ENCODE assay signal across 8 mouse cellular contexts in genomic region chr11:69398486-69399200, GRCm38 (mm10). TPM values are rescaled to one million over a fixed set of nuclear protein-coding genes. Genes with fewer than 3 reads are reported as not detected.
DNase-seq lines count a peak whose midpoint lies in the region; ATAC-seq and TF ChIP-seq lines count a peak whose summit lies in the region.

No protein-coding gene starts in this region.

- DNase-seq in kidney, adult 11 months: no peak
- peak; percentile 66 for DNase-seq in cerebellum, adult 9-11 months
- DNase-seq in hindbrain, embryonic 10.5 days (ENCODE audit: low spot score): no peak
- no peak for DNase-seq in liver, postnatal 0 days
- no peak for DNase-seq in adrenal gland, adult 2 months
- no peak for DNase-seq in urinary bladder, postnatal 25 days (ENCODE audit: low spot score)
- DNase-seq in frontal cortex, postnatal 25 days (ENCODE audit: low spot score in 2 of 2): no peak

- peak overlapping the region; percentile 37; the same call in 1 of the 2 replicates for H3K27ac ChIP-seq in kidney, embryonic 14.5 days (ENCODE audit: low read depth, low read length)
- peak overlapping the region; percentile 81 for H3K27ac ChIP-seq in hindbrain, embryonic 10.5 days
- H3K27ac ChIP-seq in liver, postnatal 0 days (ENCODE audit: low read depth): no peak overlapping the region

- no peak for TF ChIP-seq EP300 in liver, postnatal 0 days (IDR thresholded peaks at IDR 0.05; ENCODE audit: low read depth)

- no peak overlapping the region; the same call in 1 of the 2 replicates for H3K4me3 ChIP-seq in kidney, embryonic 14.5 days (ENCODE audit: low read length)
- H3K4me3 ChIP-seq in hindbrain, embryonic 10.5 days: peak overlapping the region; percentile 77
- H3K4me3 ChIP-seq in liver, postnatal 0 days (ENCODE audit: low read depth, low read length): no peak overlapping the region

- no peaks in the 10 kb centered on the region for H3K9me3 ChIP-seq in kidney, embryonic 14.5 days (ENCODE audit: control insufficient read depth, low read length)
- no peaks in the 10 kb centered on the region for H3K9me3 ChIP-seq in hindbrain, embryonic 10.5 days
- no peaks in the 10 kb centered on the region for H3K9me3 ChIP-seq in liver, postnatal 0 days (ENCODE audit: low read length)

- TF ChIP-seq CTCF in liver, postnatal 0 days (IDR thresholded peaks at IDR 0.05; ENCODE audit: low read depth): no peak

- no peak overlapping the region for H3K9ac ChIP-seq in kidney, embryonic 14.5 days (ENCODE audit: low read depth, low read length)
- no peak overlapping the region for H3K9ac ChIP-seq in liver, postnatal 0 days (replicated peaks)

- H3K36me3 ChIP-seq in kidney, embryonic 14.5 days (ENCODE audit: control insufficient read depth, insufficient read depth, low read length): peaks cover 40% of the 10 kb centered on the region
- peaks cover 53% of the 10 kb centered on the region for H3K36me3 ChIP-seq in hindbrain, embryonic 10.5 days
- H3K36me3 ChIP-seq in liver, postnatal 0 days (replicated peaks; ENCODE audit: insufficient read depth, low read length): peaks cover 30% of the 10 kb centered on the region

- no peak for ATAC-seq in kidney, embryonic 14.5 days (ENCODE audit: low FRiP score, low TSS enrichment)
- no peak for ATAC-seq in liver, postnatal 0 days

- peaks cover 35% of the 10 kb centered on the region; the same call in 1 of the 2 replicates for H3K4me1 ChIP-seq in kidney, embryonic 14.5 days (ENCODE audit: control insufficient read depth, insufficient read depth, low read length)
- peaks cover 70% of the 10 kb centered on the region for H3K4me1 ChIP-seq in hindbrain, embryonic 10.5 days (replicated peaks)
- peaks cover 11% of the 10 kb centered on the region for H3K4me1 ChIP-seq in liver, postnatal 0 days (ENCODE audit: insufficient read depth)

- H3K4me2 ChIP-seq in kidney, embryonic 14.5 days (replicated peaks; ENCODE audit: low read depth, low read length): peak overlapping the region; percentile 79
- peak overlapping the region; percentile 48 for H3K4me2 ChIP-seq in liver, postnatal 0 days (ENCODE audit: low read depth, low read length)

- WGBS in kidney, embryonic 14.5 days: 31% methylated on average over 21 of the region's 21 CpGs
- 8% methylated on average over 21 of the region's 21 CpGs for WGBS in hindbrain, embryonic 10.5 days
- 67% methylated on average over 21 of the region's 21 CpGs for WGBS in liver, postnatal 0 days (ENCODE audit: insufficient replicate concordance)

- no peaks in the 10 kb centered on the region; the same call in 1 of the 2 replicates for H3K27me3 ChIP-seq in kidney, embryonic 14.5 days (ENCODE audit: control insufficient read depth, insufficient read depth, low read length)
- H3K27me3 ChIP-seq in hindbrain, embryonic 10.5 days (ENCODE audit: insufficient read depth, poor library complexity, severe bottlenecking): peaks cover 32% of the 10 kb centered on the region
- no peaks in the 10 kb centered on the region for H3K27me3 ChIP-seq in liver, postnatal 0 days (ENCODE audit: insufficient read depth, low read length)

RNA-seq across cellular contexts. Expression of gene Tmem88, which starts 0.6 kb away (rescaled TPM):
- 36.8 and 39.6 TPM in 2 replicates for polyA plus RNA-seq in kidney, embryonic 14.5 days (2014; fragmentation: Nextera tagmentation; extraction: Ambion mirVana)
- 22.1 and 22.2 TPM in 2 replicates for polyA plus RNA-seq in hindbrain, embryonic 10.5 days (2016; fragmentation: Nextera tagmentation; extraction: Ambion mirVana)
- polyA plus RNA-seq in liver, postnatal 0 days (2015; fragmentation: Nextera tagmentation; extraction: Ambion mirVana): 12.3 and 14.0 TPM in 2 replicates
- 10 to 100 TPM; 10.8 to 16.0 TPM for total RNA-seq in adrenal gland, adult 2 months (2021)
- polyA plus RNA-seq in adrenal gland, adult 2 months (2012; rRNA removed): 86.3 and 94.7 TPM in 2 replicates

RNA-seq across cellular contexts. Expression of gene Cyb5d1, which starts 3.2 kb away (rescaled TPM):
- polyA plus RNA-seq in kidney, embryonic 14.5 days (2014; fragmentation: Nextera tagmentation; extraction: Ambion mirVana): 11.1 and 23.9 TPM in 2 replicates
- polyA plus RNA-seq in hindbrain, embryonic 10.5 days (2016; fragmentation: Nextera tagmentation; extraction: Ambion mirVana): 47.2 and 51.7 TPM in 2 replicates
- polyA plus RNA-seq in liver, postnatal 0 days (2015; fragmentation: Nextera tagmentation; extraction: Ambion mirVana): 4.7 and 5.4 TPM in 2 replicates
- total RNA-seq in adrenal gland, adult 2 months (2021): 10 to 100 TPM; 44.2 to 59.7 TPM
- polyA plus RNA-seq in adrenal gland, adult 2 months (2012; rRNA removed): 10.7 and 11.8 TPM in 2 replicates

RNA-seq across cellular contexts. Expression of gene Naa38, which starts 3.4 kb away (rescaled TPM):
- polyA plus RNA-seq in kidney, embryonic 14.5 days (2014; fragmentation: Nextera tagmentation; extraction: Ambion mirVana): 172 and 221 TPM in 2 replicates
- 148 and 159 TPM in 2 replicates for polyA plus RNA-seq in hindbrain, embryonic 10.5 days (2016; fragmentation: Nextera tagmentation; extraction: Ambion mirVana)
- polyA plus RNA-seq in liver, postnatal 0 days (2015; fragmentation: Nextera tagmentation; extraction: Ambion mirVana): 83.7 and 83.9 TPM in 2 replicates
- 100 to 1,000 TPM; 124 to 157 TPM for total RNA-seq in adrenal gland, adult 2 months (2021)
- 175 and 193 TPM in 2 replicates for polyA plus RNA-seq in adrenal gland, adult 2 months (2012; rRNA removed)

RNA-seq across cellular contexts. Expression of gene Kdm6b, which starts 14.8 kb away (rescaled TPM):
- 36.1 and 37.4 TPM in 2 replicates for polyA plus RNA-seq in kidney, embryonic 14.5 days (2014; fragmentation: Nextera tagmentation; extraction: Ambion mirVana)
- 37.9 and 43.4 TPM in 2 replicates for polyA plus RNA-seq in hindbrain, embryonic 10.5 days (2016; fragmentation: Nextera tagmentation; extraction: Ambion mirVana)
- 7.4 and 8.2 TPM in 2 replicates for polyA plus RNA-seq in liver, postnatal 0 days (2015; fragmentation: Nextera tagmentation; extraction: Ambion mirVana)
- 10 to 100 TPM; 31.4 to 41.5 TPM for total RNA-seq in adrenal gland, adult 2 months (2021)
- 17.4 and 18.7 TPM in 2 replicates for polyA plus RNA-seq in adrenal gland, adult 2 months (2012; rRNA removed)

RNA-seq across cellular contexts. Expression of gene Chd3, which starts 29.4 kb away (rescaled TPM):
- polyA plus RNA-seq in kidney, embryonic 14.5 days (2014; fragmentation: Nextera tagmentation; extraction: Ambion mirVana): 56.7 and 59.7 TPM in 2 replicates
- 45.1 and 46.9 TPM in 2 replicates for polyA plus RNA-seq in hindbrain, embryonic 10.5 days (2016; fragmentation: Nextera tagmentation; extraction: Ambion mirVana)
- 7.8 and 8.7 TPM in 2 replicates for polyA plus RNA-seq in liver, postnatal 0 days (2015; fragmentation: Nextera tagmentation; extraction: Ambion mirVana)
- 10 to 100 TPM; 71.0 to 92.8 TPM for total RNA-seq in adrenal gland, adult 2 months (2021)
- 83.4 and 107 TPM in 2 replicates for polyA plus RNA-seq in adrenal gland, adult 2 months (2012; rRNA removed)
